Mouse (Mus musculus) hindlimb bud, embryonic 11.5 days (tissue): ENCODE measurements around the gene Msmp.
A peak's percentile ranks its signal among the peaks of the same experiment; 100 is the strongest.
"Not testable (repeated sequence)": the region's sequence is repeated elsewhere in the genome, so short reads cannot be mapped to it uniquely, and the experiment has no call there.

Experiments
- DNase-seq: peaks from one replicate; pipeline ENCODE4 v3.0.0-alpha.2; 2012; ENCODE audit warnings: low read depth, low spot score; ENCODE audit errors: extremely low spot score

Msmp gene

DNA sequence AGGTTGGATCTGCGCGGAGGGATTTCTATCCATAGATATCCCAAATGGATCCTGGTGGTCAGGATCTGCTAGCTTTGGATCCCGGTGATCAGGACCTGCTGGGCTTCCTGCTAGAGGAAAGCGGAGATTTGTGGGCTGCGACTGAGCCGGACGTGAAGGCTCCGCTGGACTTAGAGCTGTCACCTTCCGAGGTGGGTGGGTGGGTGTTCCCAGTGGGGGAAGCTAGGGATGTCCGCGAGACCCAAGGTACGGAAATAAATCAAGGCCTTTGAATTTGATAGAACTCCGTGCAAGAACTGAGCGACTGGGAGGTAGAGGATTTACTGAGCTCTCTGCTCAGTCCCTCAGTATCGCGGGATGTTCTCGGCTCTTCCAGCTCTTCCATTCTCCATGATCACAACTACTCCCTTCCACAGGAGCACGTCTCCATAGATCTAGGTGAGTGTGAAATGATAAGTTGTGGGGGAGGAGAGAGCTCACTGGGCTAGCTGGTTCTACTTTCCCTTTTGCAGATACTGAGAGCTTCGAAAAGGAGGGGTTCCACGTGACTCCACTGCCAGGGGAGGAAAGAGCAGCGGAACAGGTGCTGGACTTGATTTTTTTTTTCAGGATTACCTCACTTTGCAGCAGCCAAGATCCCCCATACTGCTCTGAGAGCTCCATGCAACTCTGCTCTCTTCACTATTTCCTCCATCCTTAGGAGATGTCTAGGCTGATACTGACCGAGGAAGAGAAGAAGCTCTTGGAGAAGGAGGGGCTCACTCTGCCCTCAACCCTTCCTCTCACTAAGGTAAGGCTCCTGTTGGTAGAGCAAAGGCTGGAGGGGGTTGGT is 21.3 kb downstream of the Msmp start:
- DNase-seq: no peak

DNA sequence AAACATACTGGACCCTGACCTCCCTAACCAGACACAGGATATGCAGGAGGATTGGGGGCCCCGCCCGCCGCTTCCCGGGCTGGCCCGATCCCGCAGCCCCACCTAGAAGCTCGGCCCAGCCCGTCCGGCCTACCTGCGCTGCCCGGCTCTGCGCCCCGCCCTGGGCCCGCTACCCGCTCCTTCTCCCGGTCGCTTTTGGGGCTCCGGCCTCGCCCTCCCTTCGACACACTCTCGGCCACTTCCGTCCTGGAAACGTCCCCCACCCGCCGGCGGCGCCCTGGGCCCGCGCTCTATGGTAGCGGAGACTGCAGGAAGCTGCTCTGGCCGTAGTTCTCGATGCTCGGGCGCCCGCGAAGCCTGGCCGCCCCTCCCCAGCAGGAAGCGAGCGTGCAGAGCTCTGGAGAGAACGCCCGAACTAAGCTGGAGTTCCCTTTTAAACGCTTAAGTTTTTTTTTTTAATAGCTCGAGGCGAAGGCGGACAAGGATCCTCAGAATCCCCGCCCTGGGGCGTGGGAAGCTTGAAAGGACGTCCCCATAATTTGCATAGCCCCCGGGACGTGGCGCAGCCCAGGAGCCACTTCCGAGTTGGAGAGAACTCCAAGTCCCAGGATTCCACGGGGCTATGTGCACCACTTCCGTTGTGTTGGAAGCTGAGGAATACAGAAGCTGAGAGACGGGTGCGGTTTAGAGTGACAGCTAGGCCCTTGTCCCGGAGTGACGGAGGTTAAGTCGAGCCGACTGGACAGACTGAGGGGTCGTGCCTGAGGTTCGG is 22.1 kb downstream of the Msmp start, which contains the start of the genes Creb3 and Tln1:
Gene Creb3 (plus strand): TSS at position 336 of the 772 bp plus-strand sequence.
Gene Tln1 (minus strand): TSS at position 695 of the 772 bp plus-strand sequence.
- DNase-seq: peak; percentile 91

DNA sequence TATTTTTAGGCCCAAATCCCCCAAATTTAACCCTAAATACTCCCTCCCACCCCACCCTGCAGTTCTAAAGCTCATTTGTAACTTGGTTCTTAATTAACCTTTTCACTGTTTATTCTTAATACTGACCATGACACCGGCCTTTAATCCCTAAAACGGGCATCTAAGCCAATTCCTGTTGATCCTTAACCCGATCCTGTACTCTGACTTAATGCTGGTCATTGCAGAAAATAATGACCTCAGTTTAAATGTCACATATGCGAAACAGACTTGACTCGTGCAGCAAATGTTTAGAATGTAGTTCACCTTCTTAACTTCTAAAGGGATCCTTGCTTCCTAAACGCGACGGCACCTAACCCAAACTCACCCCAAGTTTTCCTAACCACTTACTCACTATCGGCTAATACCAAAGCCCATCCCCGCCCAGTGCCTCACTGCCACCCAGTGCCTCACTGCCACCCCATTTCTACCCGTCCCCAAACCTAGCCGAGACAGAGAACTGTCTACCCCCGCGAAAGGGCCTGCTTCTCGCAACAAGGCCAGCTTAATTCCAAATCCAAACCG is 22.8 kb downstream of the Msmp start:
- DNase-seq: no peak

DNA sequence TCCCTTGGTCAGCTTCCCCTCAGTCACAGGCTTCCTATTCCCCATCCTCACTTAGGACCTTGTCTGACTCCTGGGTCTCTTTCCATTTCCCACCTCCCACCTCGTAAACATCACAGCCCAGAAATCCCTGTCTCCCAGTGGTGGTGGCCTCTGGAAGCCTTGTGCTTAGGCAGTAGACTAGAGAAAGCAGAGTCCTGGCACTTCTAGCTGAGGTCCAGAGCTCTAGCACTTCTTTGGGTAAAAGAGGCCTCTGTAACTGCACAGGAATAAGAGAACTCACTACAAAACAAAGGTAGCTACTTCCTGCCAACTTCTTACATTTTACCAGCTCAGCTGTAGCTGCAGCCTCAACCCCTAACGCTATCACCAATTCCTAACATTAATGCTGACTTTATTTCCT is 23.3 kb downstream of the Msmp start:
- DNase-seq: no peak

DNA sequence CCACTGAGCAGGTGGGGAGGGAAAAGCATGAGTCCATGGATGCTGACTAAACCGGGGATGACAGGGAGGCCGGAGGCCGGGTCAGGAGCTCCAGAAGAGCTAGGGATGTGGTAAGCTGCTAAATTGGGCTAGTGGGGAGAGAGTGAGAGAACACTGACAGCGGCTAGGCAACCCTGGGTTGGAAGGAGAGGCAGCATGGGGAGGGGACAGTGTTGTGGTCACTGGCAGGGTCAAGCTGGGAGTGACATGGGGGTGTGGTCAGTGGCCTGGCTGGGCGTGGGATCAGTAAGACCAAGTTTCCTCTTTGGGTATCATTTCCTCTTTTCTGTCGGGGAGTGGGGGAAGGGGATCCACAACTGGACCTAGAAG is 24.1 kb downstream of the Msmp start:
- DNase-seq: no peak

DNA sequence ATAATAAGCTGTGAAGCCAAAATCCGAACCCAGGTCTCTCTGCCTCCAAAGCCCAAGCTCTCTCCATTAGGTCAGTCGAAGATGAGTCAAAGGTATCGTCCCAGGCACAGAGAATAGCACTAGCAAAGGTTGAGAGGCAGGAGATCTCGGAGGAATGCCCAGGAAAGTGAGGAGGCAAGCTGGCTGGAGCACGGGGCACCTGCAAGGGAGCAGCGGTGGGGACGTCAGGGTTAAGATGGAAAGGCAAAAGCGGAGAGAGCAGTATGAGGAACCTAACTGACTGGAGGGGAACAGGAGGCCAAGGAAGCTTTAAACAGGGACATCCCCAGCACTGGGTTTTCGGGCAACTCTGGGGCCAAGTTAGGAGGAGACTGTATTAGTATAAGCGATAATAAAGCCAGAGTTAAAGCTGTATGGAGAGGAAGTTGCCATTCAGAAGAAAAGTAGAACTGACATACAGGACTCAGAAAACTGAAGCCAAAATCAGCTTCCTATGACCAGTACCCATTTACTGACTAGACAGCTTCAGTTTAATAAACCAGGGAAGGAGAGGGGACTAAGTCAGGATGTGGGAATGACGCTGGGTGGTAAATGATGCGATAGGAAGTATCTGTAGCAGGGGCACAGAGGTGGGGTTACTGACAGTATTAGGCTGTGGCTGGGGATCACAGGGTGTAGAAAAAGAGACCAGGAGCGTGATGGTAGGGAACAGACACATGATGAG is 24.6 kb downstream of the Msmp start:
- no peak for DNase-seq

DNA sequence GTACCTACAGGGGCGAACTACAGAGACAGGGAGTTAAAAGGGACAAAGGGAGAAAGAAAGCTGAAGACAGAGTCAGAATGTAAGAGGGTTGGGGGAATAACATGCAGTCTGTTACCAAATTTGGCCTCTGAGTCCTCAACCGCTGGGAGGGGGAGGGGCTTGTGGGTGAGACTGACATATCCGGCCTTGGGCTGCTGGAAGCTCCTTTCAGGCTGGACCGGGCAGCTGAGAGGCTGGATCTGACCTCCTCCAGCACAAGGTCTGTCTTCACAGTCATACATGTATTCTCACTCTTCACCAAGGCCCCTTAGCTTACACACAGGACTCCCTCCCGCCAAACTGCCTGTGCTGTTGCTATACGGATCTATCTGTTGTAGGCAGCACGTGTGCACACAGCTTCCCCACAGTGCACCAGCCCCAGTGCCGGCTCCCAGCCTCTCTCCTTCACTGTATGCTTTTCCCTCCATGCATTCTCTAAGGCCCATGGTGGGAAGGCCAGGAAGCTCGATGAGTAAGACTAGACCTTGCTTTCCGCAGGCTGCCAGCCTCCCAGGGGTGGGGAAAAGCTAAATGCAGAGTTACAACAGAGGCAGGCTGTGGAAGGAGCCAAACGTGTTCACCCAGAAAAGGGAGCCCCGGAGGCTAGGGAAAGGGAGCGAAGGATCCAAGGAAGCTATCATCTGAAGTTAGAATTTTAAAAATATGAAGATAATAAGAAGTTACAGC is 25.5 kb downstream of the Msmp start:
- DNase-seq: peak; percentile 18

DNA sequence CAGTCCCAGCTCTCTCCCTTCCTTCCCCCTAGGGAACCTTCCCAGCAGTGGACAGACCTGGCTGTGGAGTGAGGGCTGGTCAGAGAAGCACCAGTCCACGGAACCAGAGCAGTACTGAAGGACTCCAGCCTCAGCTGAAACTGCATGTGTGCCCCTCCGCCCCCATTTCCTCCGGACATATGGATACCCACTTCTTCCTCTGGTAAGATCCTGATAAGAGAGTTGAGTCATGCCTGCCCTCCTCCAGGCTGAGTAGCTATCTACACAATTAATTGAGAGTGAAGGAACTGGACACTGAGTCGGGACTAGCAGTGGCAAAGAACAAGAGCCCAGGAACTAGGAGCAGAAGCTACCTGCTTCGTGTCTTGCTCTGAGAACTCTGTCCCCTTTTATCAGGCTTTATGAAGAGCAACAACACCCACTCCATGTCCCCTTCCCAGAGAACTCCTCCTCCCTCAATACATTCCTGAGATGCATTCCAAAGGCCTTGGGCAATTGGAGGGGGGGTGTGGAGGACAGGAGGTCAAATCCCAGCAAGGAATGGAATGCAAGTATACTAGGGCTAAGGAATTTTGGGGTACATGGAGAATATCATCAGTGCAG is 26.2 kb downstream of the Msmp start:
- DNase-seq: peak; percentile 22

DNA sequence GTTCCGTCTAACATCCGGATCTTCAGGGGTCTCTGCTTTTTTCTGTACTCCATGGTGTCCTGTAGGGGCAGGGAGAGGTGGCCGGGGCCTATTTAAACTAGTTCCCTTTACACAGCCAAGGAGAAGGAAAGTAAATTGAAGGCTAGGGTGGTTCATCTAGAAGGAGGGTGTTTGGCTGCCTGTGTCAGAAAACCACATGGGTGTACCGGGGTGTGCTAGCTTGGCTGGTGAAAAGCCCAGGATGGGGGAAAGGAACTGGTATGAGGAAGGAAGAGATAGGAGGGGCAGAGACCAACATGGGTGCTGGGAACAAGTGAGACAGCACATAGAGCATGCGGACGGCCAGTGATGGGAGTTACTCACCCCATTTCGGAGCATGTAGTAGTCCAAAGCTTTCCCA is 28.4 kb downstream of the Msmp start:
- DNase-seq: no peak

DNA sequence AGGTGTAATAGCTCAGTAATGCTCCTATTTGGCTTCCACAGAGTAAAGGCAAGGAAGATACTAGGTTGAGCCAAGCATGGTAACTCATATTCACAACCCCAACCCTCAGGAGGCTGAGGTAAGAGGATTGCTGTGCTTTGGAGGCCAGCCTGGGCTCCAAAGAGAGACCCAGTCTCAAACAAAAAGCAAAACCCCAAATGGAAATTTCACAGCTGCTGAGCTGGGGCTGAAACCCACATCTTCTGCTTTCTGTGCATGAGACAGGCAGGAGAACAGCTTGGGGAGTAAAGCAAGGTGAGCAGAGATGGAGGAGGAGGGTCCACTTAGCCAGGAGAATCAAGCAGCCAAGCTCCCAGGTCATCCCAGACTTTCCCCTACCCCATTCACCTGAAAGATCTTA is 30.4 kb downstream of the Msmp start:
- no peak for DNase-seq

DNA sequence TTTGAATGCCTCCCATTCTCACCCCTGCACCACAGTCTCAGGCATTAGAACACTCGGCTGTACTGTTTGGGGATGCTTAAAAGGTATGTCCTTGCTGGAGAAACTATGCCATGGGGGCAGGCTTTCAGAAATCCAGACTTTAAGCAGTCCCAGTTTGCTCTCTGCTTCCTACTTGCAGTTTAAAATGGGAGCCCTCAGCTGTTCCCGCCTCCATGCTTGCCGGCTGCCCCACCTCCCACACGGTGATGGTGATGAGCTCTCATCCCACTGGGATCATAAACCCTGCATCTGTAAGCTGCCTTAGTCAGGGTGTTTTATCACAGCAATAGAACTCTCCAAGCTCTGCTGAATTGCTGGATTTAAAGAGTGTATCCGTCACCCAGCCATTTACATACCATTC is 31.9 kb downstream of the Msmp start:
- DNase-seq: no peak

DNA sequence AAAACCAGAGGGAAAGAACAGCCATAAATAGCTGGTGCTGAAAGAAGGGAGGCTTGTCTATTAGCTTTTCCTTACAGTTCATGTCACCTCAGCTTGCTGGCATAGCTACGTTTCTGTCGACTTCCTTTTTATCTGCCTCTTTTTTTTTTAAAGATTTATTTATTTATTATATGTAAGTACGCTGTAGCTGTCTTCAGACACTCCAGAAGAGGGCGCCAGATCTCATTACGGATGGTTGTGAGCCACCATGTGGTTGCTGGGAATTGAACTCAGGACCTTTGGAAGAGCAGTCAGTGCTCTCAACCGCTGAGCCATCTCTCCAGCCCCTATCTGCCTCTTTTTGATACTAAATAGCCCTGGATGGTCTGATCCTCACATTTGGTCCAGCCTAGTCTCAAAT is 32.4 kb downstream of the Msmp start:
- not testable (repeated sequence) for DNase-seq

DNA sequence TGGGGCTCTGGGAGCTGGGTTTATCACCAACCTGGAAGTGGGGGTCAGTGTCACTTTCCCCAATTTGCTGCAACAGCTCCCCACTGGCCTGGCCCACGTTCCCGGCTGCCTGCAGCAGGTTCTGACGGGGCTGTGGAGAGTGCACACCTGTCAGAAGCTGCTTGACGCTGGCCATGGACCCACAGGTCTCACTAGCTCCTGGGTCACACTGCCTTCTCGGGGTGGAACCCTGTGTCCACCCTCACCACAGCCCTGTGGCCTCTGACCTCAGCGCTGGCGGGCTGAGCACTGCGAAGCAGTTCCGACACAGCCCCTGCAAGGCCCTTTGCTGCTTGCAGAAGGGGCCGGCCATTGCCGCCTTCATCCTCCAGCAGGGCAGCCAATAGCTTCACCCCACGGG is 35.2 kb downstream of the Msmp start:
- DNase-seq: no peak

DNA sequence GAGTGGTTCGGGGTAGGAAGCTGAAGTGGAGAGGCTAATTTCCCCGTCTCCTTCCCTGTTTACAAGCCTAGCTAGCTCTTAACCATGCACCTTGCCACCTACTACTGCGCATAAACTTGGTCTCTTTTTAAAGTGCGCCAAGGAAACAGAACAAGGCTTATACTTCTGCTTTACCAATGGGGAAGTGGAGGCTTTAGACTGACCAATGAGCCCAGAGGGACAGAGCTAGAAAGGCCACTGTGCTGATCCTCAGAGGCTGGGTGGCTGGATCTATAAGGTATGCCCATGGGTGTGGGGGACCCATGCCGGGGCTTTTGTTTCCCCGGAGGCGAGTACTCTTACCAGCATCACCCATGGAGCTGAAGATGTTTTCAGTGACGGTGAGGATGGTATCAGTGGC is 37.1 kb downstream of the Msmp start:
- no peak for DNase-seq

DNA sequence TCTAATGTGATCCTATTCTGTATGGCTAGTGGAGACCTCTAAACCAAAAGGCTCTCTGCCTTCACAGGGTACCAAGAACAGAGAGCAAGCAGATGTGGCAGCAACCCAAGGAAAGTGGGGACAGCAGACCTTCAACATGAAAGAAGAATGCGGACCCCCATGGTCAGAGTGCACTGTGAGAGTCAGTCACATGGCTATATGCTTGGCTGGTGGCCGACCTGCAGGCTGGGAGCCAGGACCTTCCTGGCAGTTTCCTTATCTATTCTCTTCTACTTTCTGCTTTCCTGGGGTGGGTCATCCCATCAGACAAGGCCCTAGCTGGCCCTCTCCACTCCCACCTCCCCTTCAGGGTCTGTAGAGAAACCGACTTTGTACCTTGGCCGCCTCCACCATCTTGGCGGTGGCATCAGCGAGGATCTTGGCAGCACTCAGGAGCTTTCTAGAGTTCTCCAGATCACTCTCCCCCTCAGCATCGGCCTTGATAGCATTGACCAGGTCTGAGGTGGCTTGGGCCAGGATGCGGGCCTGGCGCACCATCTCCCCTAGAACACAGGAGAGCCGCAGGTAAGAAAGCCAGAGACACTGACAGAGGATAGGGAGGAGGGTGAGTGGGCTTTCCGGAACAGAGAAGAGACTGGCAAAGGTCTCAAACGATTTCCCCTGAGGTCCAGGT is 37.8 kb downstream of the Msmp start:
- no peak for DNase-seq

DNA sequence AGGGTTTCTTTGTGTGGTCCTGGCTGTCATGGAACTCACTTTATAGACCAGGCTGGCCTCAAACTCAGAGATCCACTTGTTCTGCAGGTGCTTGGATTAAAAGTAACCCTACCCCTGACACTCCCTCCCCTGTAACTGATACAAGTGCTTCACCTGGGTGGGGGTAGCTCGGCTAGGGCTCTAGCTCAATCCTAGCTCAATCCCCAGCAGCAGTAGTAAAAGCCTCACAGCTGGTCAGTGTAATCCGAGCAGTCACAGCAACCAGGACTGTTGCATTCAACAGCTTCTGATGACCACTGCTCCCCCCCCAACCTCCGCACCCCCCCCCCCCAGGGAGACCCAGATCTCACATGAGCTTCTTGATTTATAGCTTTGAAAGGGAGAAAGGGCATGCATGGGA is 42.2 kb downstream of the Msmp start:
- DNase-seq: no peak

DNA sequence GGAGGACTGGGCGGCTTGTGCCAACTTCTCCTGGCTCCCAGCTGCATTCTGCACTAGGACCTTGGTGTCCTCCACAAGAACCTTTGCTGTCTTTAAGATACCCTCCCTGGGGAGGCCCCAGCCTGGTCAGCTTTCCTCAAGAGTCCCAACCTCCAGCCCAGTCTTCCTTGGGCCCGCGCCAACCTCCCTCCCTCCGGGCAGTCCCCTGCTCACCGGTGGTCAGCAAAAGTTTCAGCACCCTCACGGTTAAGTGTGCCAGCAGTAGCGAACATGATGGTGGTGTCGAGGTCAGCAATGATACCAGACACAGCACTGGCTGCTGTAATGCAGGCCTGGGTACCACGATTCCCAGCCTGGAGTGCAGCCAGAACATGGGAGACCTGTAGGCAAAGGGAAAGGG is 48.3 kb downstream of the Msmp start:
- no peak for DNase-seq

DNA sequence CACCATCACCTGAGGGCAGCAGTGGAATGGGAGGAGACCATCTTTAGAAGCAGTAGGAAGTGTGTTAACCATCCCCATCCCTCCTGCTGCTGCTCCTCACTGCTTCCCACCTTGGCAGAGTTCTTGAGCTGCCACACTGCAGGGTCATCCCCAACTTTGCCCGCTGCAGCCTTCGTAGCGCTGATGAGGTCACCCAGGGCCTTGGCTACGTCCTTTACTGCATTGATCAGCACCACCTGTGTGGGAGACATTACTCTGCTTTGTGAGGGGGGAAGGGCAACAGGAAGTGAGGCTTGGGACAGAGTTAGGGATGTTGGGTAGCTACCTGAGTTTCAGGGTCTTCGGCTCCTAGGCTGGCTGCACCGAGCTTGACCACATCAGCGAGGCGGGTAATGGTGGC is 48.7 kb downstream of the Msmp start:
- DNase-seq: no peak

DNA sequence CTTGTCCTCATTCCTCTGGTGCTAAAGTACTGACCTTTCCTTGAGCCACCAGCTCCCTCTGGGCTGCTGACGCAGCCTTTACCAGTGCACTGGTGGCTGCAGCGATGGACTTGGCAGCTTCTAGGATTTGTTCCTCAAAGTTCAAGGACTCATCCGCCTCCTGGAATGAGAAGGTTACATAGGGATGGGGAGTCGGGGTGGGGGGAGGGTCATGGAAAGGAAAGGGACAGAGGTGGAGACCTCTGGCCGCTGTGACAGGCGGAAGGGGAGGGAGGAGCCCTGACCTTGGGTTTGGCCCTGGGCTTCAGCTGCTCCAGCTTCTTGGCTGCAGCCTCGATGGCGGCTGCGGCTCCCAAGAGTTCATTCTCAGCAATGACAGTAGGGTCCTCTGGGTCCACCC is 51.0 kb downstream of the Msmp start:
- no peak for DNase-seq
